Mouse (Mus musculus) erythroblast, embryonic 14.5 days (primary cell): ENCODE measurements around the gene Prm2.

Experiments
- GATA1 ChIP-seq: IDR thresholded peaks from 2 replicates; pipeline ENCODE4 v1.6.1; 2012; ENCODE audit warnings: low read length, inconsistent platforms, mixed read lengths
- TAL1 ChIP-seq: IDR thresholded peaks from 3 replicates; pipeline ENCODE4 v1.6.1; 2012; ENCODE audit warnings: low read length, inconsistent platforms, mixed read lengths

- no peak for TF ChIP-seq TAL1
- no peak for TF ChIP-seq GATA1
Observed at GRCm38 (mm10) chr16:10771769-10772510, 24.0 kb downstream of the Prm2 start.
